Mouse (Mus musculus) cerebellum, adult 9-10 months (tissue): Measurements from ENCODE around the gene Il6ra.
"Not testable (repeated sequence)": the region's sequence is repeated elsewhere in the genome, so short reads cannot be mapped to it uniquely, and the experiment has no call there.

Experiments
- DNase-seq: peaks from one replicate; pipeline ENCODE4 v3.0.0; 2022

Il6ra gene

DNA sequence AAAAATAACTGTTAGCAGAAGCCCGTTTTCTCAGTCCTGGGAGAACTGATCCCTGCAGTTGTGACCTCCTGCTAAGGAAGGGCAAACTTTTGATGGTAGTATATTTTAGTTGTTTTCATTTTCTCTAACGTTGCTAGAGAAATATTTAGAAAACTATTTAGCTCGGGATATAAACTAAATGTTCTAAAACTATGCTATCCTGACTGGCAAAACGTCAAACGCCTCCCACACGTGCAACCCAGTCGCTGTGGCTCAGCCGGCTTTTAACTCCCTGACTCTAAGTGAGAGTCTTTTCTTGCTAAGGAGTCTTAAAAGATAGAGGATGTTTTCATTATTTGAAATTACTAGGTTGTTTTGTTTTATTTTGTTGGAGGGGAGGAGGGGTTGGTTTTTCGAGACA is 38.0 kb downstream of the Il6ra start:
- no peak for DNase-seq

DNA sequence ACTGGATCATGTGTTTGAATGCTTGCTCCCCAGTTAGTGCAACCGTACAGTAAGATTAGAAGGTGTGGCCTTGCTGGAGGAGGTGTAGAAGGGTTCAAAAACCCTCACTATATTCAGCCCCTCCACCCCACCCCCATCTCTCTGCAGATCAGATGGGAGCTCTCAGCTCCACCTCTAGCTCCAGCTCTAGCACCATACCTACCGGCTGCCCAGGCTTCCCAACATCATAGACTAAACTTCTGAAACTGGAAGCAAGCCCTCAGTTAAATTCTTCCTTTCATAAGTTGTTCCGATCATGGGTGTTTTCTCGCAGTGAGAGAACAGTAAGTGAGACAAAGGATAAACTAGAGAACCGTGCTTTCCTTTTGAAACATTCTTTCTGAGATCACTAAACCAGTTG is 38.9 kb downstream of the Il6ra start:
- DNase-seq = no peak

DNA sequence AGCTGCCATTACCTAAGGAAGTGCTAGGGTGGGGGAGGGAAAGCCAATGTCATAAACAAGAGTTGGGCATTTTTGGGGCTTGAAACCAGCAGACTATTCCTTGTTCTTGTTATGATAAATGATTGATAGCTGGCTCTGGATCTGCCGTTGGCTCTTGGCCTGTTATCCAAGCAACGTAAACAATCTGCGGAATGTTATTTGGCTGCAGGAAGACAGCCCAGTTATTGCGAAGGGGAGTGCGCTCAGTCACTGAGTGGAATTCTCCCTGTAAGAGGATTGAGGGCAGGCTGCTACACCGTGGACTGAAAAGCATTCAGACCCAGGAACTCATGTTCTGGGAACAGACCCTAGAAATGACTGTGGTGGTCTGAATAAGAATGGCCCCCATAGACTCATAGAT is 40.3 kb downstream of the Il6ra start:
- no peak for DNase-seq

DNA sequence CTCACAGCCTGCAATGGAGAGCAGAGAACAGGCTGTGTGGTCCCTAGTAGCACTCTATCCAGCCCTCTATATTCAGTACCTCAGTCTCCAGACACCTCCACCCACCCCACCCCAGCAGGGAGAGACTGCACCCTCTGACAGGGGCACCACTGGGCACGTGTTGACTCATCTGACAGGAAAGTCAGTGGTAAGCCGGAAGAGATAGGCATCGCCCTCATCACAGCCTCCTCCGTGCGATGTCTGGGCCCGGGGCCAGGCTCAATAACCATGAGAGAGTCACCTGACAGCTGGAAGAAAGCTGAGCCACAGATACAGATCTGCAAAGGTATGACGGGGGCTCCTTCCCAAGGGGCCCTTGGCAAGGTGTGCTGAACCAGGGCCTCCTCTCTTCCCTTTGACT is 40.8 kb downstream of the Il6ra start:
- no peak for DNase-seq

DNA sequence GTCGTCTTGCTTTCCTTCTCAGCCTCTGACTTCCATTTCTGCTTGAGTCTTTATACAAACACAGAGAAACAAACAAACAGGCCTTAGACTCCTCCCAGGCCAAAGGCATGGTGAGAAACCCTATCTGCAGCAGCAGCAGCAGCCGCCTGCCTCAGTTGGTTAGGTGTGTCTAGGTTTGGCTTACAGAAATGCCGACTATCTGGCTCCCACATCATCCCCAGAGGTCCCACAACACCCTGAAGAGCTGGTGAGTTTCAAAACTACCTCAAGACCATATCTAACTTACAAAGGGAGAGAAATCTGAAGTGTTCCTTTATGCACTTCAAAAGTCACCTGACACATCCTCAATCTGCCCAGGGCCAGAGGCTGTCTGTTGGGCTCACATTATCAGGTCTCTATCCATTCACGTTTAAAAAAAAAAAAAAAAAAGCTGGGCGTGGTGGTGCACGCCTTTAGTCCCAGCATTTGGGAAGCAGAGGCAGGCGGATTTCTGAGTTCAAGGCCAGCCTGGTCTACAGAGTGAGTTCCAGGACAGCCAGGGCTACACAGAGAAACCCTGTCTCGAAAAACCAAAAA is 41.6 kb downstream of the Il6ra start:
- no peak for DNase-seq

DNA sequence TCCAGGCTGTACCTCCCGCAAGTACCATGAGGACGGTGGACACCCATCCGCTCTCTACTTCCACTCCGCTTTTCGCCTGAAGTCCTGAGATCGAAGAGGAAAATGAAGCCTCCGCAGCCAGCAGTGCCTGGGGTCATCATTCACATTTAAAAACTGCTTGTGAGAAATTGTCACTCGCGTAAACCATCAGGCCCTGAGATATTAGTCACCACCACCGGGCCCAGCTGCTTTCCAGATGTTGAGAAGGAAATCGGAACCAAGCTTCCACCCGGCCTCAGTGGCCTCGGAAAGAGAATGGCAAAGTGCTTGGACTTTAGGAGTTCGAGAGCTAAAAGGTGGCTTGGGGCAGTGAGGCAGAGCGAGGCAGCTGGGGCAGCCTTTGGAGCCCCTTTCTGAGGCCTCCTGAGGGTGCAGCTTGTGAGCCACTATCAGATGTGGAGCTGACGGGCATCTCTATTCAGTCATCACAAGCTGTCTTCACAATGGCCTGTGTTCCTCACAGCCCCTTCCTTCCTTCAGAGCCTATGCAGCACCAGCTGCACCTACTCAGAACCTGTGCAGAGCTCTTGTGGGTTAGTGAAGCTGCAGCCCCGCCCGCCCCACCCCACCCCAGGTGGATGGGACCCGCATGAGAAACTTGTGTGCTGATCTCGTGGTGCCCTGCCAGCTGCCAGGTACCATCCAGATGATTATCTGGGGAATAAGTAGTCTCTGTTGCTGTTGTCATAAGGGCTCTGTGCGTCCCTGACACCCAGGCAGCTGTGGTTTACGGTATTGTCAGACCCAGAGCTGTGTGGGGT is 42.3 kb downstream of the Il6ra start:
- no peak for DNase-seq

DNA sequence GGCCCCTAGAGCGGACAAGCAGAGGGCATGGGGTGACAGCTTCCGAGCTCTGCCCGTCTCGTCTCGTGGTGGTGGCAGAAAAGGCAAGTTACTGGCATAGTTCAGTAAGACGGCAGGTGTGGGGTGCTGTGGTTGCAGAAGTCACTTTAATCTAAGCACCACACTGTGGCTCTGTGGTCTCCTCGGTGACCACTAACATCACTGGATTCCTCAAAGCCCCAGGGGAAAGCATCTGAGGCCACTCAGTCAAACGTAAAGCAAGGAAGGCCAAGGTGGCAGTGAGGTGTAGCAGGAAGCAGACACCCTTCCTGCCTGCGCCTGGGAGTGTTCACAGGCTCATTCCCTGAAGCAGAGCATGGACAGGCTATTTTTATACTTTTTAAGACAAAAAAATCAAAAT is 43.4 kb downstream of the Il6ra start:
- no peak for DNase-seq

DNA sequence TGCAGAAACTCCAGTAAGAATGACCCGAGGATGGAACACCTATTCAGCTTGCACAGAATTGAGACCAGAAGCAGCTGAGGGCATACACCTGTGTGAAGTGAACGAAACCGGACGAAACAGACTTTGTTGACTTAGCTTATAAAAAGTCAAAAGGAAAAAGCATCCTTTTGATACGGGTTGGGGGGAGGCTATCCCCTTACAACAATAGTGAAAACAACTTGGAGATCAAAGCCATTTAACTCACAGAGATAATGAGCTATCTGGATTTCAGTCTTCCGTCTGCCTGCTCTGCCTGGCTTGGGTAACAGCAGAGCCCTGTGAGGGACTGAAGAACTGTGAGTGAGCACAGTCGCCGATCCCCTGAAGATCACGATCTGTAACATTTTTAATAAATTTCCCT is 44.0 kb downstream of the Il6ra start:
- DNase-seq = no peak

DNA sequence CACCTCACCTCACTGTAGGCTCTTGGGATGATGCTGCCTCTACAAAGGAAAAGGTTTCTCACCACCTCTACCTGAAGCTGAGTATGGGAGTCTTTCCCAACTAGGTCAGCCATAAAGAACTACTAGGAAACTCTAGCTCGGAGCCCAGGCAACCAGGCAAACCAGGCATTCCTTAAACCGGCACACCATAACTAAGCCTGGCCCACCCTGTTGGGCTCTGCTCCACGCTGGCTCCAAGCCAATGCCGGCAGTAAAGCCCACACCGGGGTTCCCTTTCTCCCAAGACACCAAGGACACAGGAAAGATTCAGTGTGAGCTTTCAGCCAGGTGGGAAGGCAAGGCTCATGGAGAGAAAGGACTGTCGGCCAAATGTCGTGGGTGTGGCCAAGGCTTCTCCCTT is 44.6 kb downstream of the Il6ra start:
- DNase-seq = no peak

DNA sequence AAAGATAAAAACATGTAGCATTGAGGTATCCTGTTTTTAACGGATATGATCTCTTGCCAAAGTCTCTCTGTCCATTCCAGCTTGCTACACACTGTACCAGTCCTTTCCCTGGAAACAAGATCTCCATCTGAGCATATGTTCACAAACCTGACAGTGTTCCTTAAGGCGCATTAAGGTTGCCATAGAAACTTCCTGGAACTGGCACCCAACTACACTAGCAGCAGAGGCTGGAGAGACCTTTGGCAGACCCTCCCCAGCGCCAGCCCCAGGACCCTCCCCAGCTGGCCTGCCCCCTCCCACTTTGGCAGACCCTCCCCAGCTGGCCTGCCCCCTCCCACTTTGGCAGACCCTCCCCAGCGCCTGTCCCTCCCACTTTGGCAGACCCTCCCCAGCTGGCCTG is 45.3 kb downstream of the Il6ra start:
- no peak for DNase-seq

DNA sequence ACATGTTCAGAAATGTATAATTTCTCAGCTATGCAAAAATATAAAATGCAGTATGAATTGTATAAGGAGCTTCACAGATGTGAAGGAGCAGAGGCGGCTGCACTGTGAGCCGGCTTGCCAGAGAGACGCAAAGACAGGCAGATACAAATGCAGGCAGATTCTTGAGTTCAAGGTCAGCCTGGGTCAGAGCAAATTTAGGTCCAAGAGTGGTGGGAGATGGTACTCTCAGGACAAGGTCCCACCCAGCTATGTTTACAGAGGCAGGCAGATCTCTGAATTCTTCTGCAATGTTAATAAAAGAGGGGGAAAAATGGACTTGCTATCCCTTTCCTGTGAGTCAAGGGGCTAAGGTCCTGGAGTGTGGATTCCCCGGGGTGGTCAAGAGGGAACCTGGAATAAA is 47.2 kb downstream of the Il6ra start:
- no peak for DNase-seq

DNA sequence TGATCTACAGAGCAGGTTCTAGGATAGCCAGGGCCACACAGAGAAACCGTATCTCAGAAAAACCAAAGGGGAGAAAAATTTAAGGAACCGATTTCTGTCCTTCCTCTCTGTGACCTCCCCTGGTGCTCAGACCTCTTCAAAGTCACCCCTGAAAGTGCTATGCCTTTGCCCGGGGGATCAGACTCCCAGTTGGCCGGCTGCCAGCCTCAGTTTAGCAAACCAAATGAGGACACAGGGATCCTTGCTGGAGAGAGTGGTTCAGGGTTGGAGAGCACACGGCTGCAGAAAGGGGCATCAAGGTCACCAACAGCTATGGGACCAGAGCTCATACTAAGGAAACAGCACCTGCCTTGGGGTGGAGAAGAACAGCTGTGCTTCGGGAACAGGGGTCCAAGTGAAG is 48.0 kb downstream of the Il6ra start:
- no peak for DNase-seq

DNA sequence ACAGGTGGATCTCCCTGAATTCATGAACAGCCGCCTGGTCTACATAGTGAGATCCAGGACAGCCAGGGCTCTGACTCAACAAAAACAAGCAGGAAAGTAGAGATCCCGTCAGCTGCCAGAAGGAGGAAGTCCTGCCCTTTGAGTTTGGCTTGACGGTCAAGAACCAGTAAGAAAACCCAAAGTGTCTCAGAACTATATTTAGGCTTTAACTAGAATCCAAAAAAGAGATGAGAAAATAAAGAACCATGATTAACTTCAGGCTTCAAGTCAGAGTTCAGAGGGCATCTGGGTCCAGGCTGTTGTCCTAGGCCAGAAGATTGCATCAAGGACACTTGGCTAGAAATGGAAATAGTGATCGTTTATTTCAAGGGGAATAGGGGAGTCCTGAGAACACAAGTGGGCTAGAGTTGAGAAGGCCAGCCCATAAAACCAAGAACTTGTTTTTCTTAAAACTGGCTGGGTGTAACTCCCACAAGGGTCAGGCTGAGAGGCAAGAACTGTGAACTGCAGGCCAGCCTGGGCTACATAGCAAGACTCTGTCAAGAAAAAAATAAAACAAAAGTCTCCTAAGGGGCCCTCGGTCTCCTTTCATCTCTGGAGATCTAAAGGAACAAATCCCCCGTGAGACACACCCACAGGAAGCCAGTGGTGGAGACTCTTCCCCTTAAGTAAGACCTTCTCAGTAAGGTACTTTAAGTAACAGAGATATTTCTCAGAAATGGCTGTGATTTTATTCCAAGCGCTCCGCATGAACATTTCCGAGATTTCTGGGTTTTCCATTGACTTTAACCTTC is 49.1 kb downstream of the Il6ra start:
- no peak for DNase-seq

DNA sequence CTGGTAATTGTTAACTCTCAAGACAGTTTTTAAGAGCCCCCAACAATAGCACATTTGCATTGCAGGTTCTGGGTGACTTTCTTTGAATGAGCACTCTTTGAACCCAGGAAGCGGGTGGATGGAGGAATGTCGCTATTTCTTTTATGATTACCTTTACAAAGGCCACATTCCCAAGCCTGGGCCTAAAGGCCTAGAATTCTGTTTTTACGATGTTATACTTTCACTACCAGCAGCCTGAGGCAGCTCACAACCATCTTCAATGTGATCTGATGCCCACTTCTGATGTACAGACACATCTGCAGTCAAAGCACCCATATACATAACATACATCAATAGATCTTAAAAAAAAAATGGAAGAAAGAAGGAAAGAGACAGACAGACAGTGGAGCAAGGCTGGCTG is 49.7 kb downstream of the Il6ra start:
- DNase-seq = not testable (repeated sequence)

DNA sequence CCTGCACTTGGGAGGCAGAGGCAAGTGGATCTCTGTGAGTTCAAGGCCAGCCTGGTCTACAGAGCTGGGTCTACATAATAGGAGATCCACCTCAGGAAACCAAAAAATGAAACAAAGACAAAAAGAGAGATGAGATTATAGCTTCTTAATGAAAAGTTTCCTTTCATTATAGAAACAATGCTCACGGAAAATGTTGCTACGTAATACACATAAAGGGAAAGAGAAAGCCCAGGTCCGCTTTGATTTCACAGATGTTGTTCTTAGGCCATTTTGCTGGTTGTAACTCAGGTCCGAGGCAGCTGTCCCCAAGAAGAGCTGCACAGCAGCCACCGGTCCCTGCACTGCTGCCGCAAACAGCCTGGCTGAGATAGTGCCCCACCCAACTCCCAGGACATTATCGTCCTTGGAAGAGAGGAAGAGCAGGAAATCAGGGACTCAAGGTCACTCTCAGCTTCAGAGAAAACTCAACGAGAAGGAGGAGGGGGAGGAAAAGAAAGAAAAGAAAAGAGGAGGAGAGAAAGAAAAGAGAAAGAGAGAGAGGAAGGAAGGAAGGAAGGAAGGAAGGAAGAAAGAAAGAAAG is 50.7 kb downstream of the Il6ra start:
- no peak for DNase-seq

DNA sequence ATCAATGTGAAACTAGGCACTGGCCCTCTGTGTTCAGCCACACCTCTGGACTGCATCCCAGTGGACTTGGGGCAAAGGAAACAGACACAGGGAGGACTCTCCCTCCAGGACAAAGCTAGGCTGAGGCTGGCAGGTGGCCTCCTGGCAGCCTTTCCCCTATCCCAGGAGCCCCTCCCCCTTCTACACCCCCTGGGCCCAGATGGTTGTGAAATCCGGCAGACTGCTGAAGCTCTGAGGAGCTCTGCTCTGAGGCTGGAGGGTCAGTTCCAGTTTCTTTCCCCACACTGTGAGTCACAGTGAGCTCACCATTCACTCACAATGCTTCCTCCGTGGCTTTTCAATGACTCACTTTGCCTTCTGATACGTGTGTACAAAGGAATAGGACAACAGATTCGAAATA is 51.9 kb downstream of the Il6ra start:
- DNase-seq = no peak

DNA sequence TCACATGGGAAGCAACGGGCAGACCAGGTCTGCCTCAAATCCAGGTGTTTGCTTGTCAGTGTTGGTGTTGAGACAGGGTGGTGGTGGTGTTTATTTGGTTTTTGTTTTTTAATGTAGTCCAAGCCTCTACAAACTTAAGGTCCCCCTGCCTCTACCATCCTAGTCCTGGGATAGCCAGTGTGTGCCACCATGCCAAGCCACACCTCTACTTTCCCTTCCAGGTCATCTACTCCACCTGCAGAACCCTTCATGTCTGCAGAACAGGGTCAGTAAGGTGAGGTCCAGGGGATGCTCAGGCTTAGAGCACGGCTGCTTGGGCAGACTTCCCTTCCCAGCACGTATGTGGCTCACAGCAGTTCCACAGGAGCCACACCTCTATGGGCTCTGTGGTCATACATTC is 52.7 kb downstream of the Il6ra start:
- DNase-seq = no peak

DNA sequence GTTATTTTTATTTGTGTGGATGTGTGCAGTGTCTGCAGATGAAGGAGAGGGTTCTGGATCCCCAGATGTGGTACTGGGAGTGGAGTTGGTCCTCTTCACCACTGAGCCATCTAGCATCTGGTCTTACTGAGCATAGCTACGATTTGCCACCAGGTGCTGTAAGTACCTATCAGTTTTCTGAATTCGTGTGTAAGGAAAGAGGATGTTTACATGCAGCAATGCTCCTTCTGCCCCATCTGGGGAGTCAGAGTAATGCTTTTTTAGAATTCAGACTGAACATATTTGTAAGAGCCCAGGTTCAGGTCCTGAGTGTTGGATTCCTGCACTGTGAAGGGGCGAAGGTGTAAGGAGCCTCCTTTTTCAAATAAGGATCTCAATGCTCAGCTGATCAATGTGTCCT is 53.1 kb downstream of the Il6ra start:
- no peak for DNase-seq

DNA sequence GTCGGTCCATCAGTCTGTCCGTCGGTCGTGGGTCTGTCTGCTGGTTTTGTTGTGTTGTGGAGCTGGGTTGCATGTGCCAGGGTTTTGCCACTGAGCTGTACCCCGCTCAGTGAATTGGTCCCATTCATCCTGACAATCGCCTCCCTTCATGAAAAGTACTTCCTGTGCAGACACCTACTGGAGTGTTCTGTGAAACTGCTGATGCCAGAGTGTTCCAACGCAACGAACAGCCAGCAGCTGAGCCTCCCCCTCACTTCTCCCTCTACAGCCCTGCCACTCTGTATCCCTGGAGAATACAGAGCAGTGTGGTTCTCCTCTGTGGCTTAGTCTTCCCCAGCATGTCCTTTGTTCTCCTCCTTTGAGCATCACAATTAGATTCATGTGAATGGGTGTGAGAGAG is 54.1 kb downstream of the Il6ra start:
- DNase-seq = no peak

DNA sequence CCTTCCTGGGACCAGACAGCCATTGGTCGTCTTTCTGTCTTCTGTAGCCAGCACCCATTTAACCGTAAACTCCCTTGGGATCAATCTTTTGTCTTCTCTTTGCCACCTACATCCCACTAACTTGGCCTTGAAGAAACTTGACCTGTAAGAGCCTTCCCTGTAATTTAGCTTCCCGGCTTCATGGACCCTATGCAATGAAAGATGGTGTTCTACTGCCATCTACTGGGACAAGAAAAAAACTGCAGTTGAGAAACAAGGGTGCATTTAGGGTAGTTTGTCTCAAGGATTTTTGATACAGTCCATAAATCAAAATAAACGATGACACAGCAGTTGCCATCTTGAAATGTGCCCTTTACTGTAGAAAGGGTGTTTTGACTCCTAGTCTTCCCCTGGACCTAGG is 54.9 kb downstream of the Il6ra start:
- peak; percentile 49 for DNase-seq

DNA sequence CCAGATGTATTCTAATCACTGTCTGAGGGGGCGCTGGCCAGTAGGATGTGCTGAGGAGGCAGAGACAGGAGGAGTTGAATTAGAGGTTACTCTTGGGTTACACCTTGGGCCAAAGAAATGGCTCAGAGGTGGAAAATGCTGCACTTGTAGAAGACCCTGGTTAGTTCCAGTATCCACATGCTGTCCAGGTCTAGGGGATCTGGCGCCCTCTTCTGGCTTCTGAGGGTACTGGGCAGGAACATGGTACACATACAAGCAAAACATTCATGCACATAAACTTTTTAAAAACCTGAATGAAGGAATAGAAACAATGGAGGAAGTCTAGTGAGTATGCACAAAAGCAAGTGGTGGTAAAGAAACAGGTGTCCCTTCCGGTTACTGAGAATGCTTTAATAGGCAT is 55.6 kb downstream of the Il6ra start:
- DNase-seq = no peak

DNA sequence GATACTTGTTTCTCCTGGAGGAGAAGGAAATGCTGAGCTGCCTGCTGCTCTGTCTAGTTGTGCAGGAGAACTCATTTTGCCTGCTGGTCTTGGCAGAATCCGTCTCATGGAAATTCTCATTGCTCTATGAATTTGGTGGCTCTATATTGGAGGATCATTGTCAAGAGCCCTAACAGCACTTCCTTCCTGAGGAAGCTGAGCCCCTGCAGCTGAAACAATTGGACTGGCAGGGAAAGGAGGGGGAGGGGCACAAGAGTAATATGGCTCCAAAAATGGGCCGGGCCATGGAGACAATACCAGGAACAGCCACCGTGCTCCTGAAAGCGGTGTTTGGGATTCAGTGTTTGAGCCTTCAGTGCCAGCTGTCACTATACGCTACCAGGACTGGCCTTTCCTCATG is 59.2 kb downstream of the Il6ra start:
- DNase-seq = no peak

DNA sequence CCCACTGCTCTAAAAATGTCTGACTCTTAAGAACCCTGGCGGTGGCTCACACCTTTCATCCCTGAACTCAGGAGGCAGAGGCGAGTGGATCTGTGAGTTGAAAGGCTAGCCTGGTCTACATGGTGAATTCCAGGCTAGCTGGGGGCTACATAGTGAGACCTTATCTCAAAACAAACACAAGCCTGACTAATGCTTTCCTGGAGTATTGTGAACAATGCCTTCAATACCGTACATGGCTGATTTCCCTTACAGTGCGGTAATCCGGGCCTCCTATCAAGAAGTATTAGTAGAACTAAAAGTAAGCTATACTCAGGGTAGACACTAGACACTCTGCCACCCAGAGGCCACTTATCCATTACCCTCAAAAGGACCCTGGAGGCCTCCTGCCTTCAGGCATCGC is 64.9 kb downstream of the Il6ra start:
- no peak for DNase-seq

DNA sequence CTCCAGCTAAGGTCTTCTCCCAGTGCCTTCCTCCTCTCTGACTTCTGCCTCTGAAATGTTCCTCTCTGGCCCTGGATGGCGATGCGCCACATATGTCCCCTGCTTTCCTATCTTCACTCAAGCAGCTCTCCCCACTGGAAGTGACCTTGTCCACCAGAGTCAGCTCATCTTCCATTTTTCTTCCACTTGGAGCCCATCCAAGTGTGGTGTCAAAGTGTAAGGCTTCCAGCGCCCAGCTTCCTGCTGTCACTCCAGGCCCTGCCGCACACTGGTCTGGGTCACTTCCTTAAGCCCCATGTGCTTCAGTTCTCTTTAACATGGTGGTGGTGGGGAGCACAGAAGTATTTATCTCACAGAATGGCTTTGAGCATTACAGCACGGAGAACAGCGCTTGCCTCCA is 65.4 kb downstream of the Il6ra start:
- DNase-seq = no peak
